Mouse (Mus musculus): ENCODE results near the gene Clec2d.
A peak's percentile ranks its signal among the peaks of the same experiment; 100 is the strongest.

DNA sequence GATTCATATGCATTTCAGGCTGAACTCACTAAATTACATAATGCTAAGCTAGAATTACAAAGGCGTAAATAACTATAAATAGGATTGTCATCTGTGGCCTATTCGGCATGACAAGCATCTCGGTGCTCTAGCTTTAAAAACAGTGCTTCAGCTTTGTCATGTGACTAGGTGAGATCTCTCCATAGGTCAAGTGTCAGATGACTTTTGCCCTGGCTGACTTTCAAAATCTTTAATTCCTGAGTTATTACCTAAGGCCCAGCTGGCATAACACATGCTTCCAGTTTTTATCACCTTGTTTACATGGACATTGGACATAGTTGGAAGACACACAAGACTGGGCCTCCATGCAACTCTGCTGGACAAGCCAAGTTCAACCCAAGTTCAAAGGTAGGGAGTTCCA is 20.3 kb upstream of the Clec2d start:
- no peak for TF ChIP-seq CTCF (IDR thresholded peaks at IDR 0.05; ENCODE audit: low read depth)
- 0 out of 2 replicates have a peak, but pooled peaks have one; percentile 36 for TF ChIP-seq EP300 (IDR thresholded peaks at IDR 0.05; ENCODE audit: low read depth)

Measured in heart, postnatal 0 days (tissue).